Mouse (Mus musculus) liver, postnatal 0 days (tissue): ENCODE measurements around the gene Carm1.

Source experiments
- CTCF ChIP-seq: sonication (generic); IDR thresholded peaks from 2 replicates; pipeline ENCODE4 v1.5.1; 2016; ENCODE audit warnings: antibody characterized with exemption, low read depth
- EP300 ChIP-seq: IDR thresholded peaks from 2 replicates; pipeline ENCODE4 v1.6.1; 2016; ENCODE audit warnings: antibody characterized with exemption, low read depth, mild to moderate bottlenecking

GRCm38 (mm10) chr9:21513466-21513865, 33.2 kb upstream of the Carm1 start:
- TF ChIP-seq CTCF, result no peak
- no peak for TF ChIP-seq EP300
